Mouse (Mus musculus) ZHBTc4 (cell line): ENCODE results near the gene Susd6.
A peak's percentile ranks its signal among the peaks of the same experiment; 100 is the strongest.
"Not testable (repeated sequence)": the region's sequence is repeated elsewhere in the genome, so short reads cannot be mapped to it uniquely, and the experiment has no call there.

Source experiments
- DNase-seq: peaks from one replicate; pipeline ENCODE4 v3.0.0-alpha.2; 2011; ENCODE audit warnings: low read depth, low spot score

Gene Susd6

DNA sequence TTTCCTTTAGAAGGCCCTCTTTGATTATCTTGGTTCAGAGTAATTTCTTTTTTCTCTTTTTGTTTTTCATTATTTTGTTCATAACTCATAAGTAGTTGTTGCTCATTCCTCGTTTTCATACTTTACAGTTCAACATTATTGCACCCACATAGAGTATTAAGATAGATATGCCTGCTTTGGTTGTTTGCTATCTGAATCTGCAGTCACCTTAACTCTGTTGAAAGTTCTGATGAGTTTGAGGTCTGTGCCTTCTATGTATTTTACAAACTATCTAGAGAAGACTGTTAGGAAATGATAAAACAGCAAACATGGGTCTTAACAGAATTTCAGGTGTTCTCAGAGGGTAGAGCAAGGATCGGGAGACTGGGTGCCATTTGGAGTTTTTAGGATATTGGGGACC is 23.1 kb downstream of the Susd6 start:
- no peak for DNase-seq

DNA sequence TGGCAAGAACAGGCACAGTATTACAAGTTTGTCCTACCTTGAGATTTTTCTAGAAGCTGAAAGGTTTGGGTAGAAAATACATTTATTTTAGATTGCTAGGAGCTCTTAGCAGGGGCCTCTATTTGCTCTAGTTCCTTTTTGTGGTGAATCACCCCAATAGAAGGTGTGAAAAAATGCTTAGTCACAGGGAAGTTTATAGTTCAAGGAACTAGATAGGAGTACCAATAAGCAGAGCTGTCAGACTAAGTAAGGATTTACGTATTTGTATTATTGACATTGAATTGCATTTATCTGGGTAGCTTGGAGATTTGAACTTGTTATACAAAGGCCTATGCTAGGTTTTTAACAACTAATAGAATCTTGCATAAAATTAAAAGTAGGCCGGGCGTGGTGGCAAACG is 23.6 kb downstream of the Susd6 start:
- no peak for DNase-seq

- no peak for DNase-seq
Measured at GRCm38 (mm10) chr12:80814529-80814928, 24.2 kb downstream of the Susd6 start.

DNA sequence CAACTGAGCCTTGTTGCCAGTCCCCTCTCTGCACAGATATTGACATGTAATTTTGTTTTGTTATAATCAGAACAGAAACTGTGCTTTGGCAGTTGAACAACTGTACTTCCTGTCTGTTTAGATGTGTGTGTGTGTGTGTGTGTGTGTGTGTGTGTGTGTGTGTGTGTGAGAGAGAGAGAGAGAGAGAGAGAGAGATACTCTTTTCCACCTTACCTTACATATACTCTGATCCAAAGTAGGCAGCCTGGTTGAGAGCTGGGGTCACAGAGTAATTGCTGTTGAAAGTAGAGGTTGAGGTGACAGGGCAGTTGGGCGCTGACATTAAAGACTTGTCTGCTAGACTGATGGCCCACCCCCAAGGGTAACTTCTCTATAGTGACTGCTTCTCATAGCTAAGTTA is 25.0 kb downstream of the Susd6 start:
- no peak for DNase-seq

GRCm38 (mm10) chr12:80815893-80816292 is 25.6 kb downstream of the Susd6 start:
- no peak for DNase-seq

DNA sequence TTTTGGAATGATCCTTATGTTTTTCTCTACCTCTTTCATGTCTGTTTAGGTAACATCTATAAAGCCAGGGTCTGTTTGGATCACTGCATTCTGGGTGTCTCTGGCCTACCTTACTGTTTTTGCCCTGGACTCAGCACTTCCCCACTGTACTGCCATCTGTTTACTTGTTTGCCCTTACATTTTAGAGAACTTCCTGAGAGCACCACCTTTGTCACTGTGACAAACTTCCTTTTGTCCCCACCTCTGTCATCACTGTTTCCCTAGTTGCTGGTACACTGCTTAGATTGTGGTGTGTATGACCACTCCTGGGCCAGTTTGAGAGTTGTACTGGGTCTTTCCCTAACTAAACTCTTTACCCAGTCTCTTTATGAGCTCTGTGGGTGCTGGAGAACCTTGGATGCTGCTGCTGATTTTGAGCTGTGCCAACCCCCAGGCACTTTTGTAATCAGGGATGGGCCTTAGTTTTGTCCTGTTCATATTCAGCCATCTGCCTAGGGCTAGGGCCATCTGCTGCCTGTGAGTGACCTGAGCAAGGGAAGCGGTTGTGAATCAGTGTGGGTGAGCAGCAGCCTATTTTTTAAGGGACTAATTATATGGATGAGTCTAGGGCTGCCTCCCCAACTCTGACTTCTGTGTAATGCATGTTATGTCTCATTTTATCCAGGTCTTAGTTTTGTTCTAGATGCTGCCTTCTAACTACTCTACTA is 26.2 kb downstream of the Susd6 start:
- DNase-seq: no peak

- DNase-seq: no peak
Measured at GRCm38 (mm10) chr12:80817697-80818235, 27.5 kb downstream of the Susd6 start.

GRCm38 (mm10) chr12:80819020-80819419 is 28.7 kb downstream of the Susd6 start:
- not testable (repeated sequence) for DNase-seq

DNA sequence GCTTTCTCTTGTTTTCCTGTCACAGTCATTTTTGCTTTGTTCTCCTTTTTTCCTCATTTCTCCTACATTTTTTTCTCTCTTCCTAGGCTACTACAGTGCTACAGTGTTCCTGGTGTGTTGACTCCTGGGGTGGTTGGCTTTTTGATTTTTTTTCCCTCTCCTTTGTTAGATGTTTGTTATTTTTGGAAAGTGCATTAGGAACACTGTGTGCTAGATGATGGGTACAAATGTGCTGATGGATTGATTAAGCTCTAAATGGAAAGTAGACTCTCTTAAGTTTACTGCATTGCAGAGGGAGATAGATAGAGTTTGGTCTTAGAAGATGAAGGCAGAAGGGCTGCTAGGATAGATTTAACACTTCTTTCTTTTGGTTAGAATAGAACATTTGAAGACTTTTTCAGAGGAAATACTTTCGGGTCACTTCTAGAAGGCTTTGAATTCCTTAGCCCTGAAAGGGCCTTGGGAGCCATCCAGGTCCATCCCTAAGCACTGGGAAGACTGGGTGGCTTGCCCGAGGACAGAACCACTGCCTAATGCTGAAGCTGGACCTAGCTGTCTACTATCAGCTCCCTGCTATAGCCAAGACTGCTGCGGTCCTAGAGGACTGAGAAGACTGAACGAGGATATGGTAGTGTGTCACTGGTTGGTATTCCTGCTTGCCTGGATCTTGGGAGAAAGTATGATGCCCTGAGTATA is 31.1 kb downstream of the Susd6 start:
- no peak for DNase-seq

GRCm38 (mm10) chr12:80822533-80822932 is 32.2 kb downstream of the Susd6 start:
- DNase-seq: no peak

DNA sequence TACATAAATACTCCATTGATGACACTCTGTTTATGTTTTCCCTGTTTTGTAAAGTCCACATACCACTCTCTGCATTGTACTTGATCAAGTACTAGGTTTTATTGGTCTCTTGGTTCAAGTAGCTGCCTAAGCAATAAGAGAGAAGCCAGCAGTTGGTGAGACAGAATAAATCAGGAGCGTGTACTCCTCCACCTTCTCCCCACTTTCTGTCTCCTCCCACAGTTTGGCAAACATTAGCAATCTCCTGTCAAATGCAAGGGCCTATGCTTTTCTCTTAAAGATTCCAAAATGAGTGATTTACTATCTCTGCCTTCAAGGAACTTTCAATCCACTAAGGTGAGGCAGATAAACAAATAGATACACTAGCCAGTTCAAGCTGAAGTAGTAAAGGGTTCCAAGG is 33.9 kb downstream of the Susd6 start:
- no peak for DNase-seq

- no peak for DNase-seq
Measured at GRCm38 (mm10) chr12:80826423-80826822, 36.1 kb downstream of the Susd6 start.

- peak; percentile 23 for DNase-seq
Measured at GRCm38 (mm10) chr12:80827464-80828015, 37.2 kb downstream of the Susd6 start.

DNA sequence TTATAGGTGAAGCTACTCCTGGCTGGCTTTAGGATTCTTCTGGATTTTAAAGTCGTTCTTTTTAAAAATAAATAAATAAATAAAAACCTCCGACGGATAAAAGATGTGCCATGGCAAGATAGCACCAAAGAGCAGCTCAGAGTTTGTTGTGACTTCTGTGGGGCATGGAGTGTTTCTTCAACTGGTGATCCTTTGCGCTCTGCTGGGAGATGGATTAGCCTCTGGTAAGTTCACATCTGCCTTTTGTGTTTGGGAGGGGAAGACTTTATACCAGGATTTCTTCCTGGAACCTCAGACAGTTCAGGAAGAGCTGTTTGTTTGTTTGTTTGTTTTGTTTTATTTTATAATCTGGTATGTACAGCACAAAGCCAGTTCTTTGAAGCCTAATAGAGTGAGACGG is 37.7 kb downstream of the Susd6 start:
- no peak for DNase-seq

DNA sequence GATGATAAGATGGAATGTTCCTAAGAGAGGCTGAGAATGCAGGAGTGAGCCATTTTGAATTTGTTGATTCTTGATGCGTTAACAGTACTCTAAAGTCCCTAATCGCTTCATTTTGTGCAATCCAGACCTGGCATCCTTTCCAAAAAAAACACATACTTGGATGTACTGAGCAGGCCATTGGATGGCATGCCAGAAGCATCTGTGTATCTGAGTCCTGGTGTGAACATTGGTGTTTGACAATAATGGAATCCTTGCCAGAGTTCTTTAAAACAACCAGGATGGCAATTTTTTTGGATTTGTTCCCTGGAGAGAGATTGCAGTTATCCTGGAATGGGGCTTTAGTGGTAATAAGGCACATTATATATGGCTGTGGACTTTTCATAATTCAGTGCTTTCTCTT is 38.6 kb downstream of the Susd6 start:
- no peak for DNase-seq

GRCm38 (mm10) chr12:80830211-80830610 is 39.9 kb downstream of the Susd6 start:
- no peak for DNase-seq

DNA sequence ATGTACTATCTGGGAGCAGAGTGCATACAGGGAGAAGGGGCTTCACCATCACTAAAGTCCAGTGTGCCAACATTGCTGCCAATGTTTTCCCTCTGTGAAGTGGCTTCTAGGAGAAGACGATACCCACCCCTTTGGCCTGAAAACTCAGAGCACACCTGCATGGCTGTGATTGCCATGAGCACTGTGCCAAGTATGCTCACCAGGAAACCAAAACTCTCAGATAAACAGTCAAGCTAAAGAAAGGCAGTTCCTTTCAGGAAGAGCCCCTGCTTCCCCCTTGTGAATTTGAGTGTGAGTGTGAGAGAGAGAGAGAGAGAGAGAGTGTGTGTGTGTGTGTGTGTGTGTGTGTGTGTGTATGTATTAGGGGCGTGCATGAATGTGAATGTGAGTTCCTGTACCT is 40.5 kb downstream of the Susd6 start:
- DNase-seq: no peak

- DNase-seq: no peak
Measured at GRCm38 (mm10) chr12:80832313-80832712, 42.0 kb downstream of the Susd6 start.

GRCm38 (mm10) chr12:80833541-80833940 is 43.2 kb downstream of the Susd6 start:
- DNase-seq: no peak

DNA sequence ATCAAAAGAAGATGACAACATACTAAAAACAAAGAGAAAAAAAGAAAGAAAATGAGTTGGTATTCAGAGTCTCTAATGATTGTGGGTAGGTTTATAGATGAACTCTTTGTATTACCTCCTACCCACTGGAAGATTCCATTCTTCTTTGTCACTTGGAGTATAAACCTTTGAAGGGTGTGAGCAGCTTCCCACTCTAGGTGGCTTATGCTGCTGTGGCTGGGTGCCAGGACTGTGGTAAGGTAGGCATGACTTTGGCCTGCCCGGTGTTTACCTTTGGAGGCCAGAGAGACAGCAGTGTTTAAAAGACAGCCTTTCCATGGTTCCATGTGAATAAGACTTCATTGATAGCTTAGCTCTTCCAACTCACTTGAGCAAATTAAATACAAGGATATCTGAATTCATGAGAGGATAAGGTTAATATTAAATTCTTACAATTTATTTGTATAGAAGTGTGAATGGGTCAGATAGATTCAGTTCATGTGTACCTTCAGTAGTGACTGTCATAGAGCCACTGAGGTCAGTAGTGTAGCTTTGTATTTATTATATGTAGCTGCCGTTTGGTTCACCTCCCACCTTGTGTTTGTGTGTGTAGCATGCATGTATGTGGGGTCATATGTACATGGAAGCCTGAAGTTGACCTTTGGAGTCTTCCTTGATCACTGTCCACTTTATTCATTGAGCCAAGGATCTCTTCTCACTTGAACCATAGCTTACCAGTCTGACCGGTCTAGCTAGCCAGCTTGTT is 44.0 kb downstream of the Susd6 start:
- no peak for DNase-seq

DNA sequence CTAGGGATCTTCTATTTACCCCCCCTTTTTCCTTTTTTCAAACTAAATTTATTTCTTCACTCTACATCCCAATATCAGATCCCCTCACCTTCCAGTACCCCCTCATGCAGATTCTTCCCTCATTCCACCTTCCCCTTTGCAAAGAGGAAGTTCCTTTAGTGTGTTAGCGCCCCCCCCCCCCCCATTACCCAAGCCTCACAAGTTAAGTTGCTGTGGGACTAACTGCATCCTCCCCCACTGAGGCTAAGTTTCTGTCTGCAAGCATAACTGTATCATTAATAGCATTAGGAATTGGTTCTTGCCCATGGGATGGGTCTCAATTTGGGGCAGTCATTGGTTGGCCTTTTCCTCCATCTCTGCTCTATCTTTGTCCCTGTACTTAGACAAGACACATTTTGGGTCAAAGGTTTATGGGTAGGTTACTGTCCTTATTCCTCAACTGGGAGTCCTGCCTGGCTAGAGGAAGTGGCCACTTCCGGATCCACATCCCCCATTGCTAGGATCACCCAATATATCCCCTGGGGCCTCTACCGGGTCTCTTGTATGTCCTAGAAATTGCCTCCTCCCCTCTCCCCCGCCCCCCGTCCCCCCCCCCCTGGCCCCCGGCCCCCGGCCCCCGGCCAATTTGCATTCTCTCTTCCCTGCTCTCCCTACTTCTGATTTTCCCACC is 44.7 kb downstream of the Susd6 start:
- DNase-seq: no peak

GRCm38 (mm10) chr12:80837614-80838013 is 47.3 kb downstream of the Susd6 start:
- DNase-seq: no peak
